Mouse (Mus musculus): ENCODE results near the gene Tdrd9. TPM values are rescaled to one million over a fixed set of nuclear protein-coding genes. Genes with fewer than 3 reads are reported as not detected.

Gene Tdrd9
- 0.14 TPM in 1 of 2 replicates, not detected in the other for total RNA-seq (2023)

GRCm38 (mm10) chr12:111971231-111971686 is at the start of gene Tdrd9:
Gene Tdrd9 (plus strand): TSS chr12:111971559.

GRCm38 (mm10) chr12:111966683-111967173 is 4.6 kb upstream of the Tdrd9 start, which contains the start of gene Atp5mpl:
Gene Atp5mpl (minus strand): TSS chr12:111966977.

GRCm38 (mm10) chr12:111980887-111981367 is 9.6 kb downstream of the Tdrd9 start, which contains the start of gene Rd3l:
Gene Rd3l (minus strand): TSS chr12:111981317.

GRCm38 (mm10) chr12:112106541-112106971 is 135.2 kb downstream of the Tdrd9 start, which contains the start of gene Aspg:
Gene Aspg (plus strand): TSS chr12:112106679.

Other genes with a start within 250 kb of the Tdrd9 start
- gene Klc1, start 212.7 kb upstream of the Tdrd9 start, total RNA-seq (2023): 42.7 and 44.9 TPM in 2 replicates
- gene Xrcc3, start 157.7 kb upstream of the Tdrd9 start, total RNA-seq (2023): 2.3 and 6.0 TPM in 2 replicates
- gene Zfyve21, start 157.4 kb upstream of the Tdrd9 start, total RNA-seq (2023): 2.7 and 3.9 TPM in 2 replicates
- gene Ppp1r13b, start 63.4 kb upstream of the Tdrd9 start, total RNA-seq (2023): 1.1 and 1.5 TPM in 2 replicates
- 109 and 127 TPM in 2 replicates for gene Atp5mpl, start 4.6 kb upstream of the Tdrd9 start, total RNA-seq (2023)
- not detected in 2 replicates for gene Rd3l, start 9.8 kb downstream of the Tdrd9 start, total RNA-seq (2023)
- gene Aspg, start 135.1 kb downstream of the Tdrd9 start, total RNA-seq (2023): 0.36 and 1.1 TPM in 2 replicates
- not detected in 2 replicates for gene Kif26a, start 174.6 kb downstream of the Tdrd9 start, total RNA-seq (2023)

Measured in neutrophil, adult 65 days (primary cell).